Mouse (Mus musculus): Measurements from ENCODE around the gene Fgfr2.

Fgfr2 gene

GRCm38 (mm10) chr7:132753518-132754388 is 369.4 kb downstream of the Fgfr2 start:
- DNase-seq (ENCODE audit: low spot score), result peak; percentile 26

GRCm38 (mm10) chr7:132751716-132752115 is 371.4 kb downstream of the Fgfr2 start:
- peak; percentile 64 for DNase-seq (ENCODE audit: low spot score)

GRCm38 (mm10) chr7:132749504-132749903 is 373.6 kb downstream of the Fgfr2 start:
- no peak for DNase-seq (ENCODE audit: low spot score)

GRCm38 (mm10) chr7:132748076-132748769 is 374.9 kb downstream of the Fgfr2 start:
- no peak for DNase-seq (ENCODE audit: low spot score)

GRCm38 (mm10) chr7:132747096-132747495 is 376.1 kb downstream of the Fgfr2 start:
- DNase-seq (ENCODE audit: low spot score), result no peak

GRCm38 (mm10) chr7:132742912-132743311 is 380.2 kb downstream of the Fgfr2 start:
- no peak for DNase-seq (ENCODE audit: low spot score)

GRCm38 (mm10) chr7:132739829-132740228 is 383.3 kb downstream of the Fgfr2 start:
- DNase-seq (ENCODE audit: low spot score), result no peak

GRCm38 (mm10) chr7:132738844-132739243 is 384.3 kb downstream of the Fgfr2 start:
- DNase-seq (ENCODE audit: low spot score), result no peak

- DNase-seq (ENCODE audit: low spot score), result peak; percentile 83
Observed at GRCm38 (mm10) chr7:132736099-132736862, 386.9 kb downstream of the Fgfr2 start.

- DNase-seq (ENCODE audit: low spot score), result no peak
Observed at GRCm38 (mm10) chr7:132735145-132735544, 388.0 kb downstream of the Fgfr2 start.

GRCm38 (mm10) chr7:132734222-132734621 is 388.9 kb downstream of the Fgfr2 start:
- DNase-seq (ENCODE audit: low spot score), result no peak

- DNase-seq (ENCODE audit: low spot score), result peak; percentile 26
Observed at GRCm38 (mm10) chr7:132733521-132733920, 389.6 kb downstream of the Fgfr2 start.

- peak; percentile 52 for DNase-seq (ENCODE audit: low spot score)
Observed at GRCm38 (mm10) chr7:132732136-132732789, 390.9 kb downstream of the Fgfr2 start.

GRCm38 (mm10) chr7:132731558-132731957 is 391.6 kb downstream of the Fgfr2 start:
- no peak for DNase-seq (ENCODE audit: low spot score)

GRCm38 (mm10) chr7:132730510-132730909 is 392.6 kb downstream of the Fgfr2 start:
- no peak for DNase-seq (ENCODE audit: low spot score)

GRCm38 (mm10) chr7:132729093-132729831 is 393.9 kb downstream of the Fgfr2 start:
- DNase-seq (ENCODE audit: low spot score), result no peak

GRCm38 (mm10) chr7:132726106-132726861 is 396.9 kb downstream of the Fgfr2 start:
- DNase-seq (ENCODE audit: low spot score), result peak; percentile 42

GRCm38 (mm10) chr7:132724501-132725062 is 398.6 kb downstream of the Fgfr2 start:
- DNase-seq (ENCODE audit: low spot score), result peak; percentile 60

- peak; percentile 93 for DNase-seq (ENCODE audit: low spot score)
Observed at GRCm38 (mm10) chr7:132723906-132724305, 399.2 kb downstream of the Fgfr2 start.

Measured in adipocyte (in vitro differentiated cells).